Mouse (Mus musculus) megakaryocyte, adult 5-6 weeks (primary cell): ENCODE results near the gene Rnf208. TPM values are rescaled to one million over a fixed set of nuclear protein-coding genes. Genes with fewer than 3 reads are reported as not detected.

ENCODE experiments used
- total RNA-seq, 2 experiments: library from RNA; stranded (forward) in 1 of 2; stranded (reverse) in 1 of 2; fragments of 153-499, 151-499 nt in 1 of 2; fragments of 221-1000, 200-1000 nt in 1 of 2; gene quantifications; 2 replicates each; pipeline versions ENCODE4 v1.2.3 to v1.2.4; 2015 to 2017

Gene Rnf208
- total RNA-seq, 2 experiments from 2014 or later: not detected

Other genes with a start within 250 kb of the Rnf208 start
Only the 30 nearest of the 31 such genes appear.
- gene Nsmf, start 187.9 kb upstream of the Rnf208 start, total RNA-seq (2015): 6.0 and 6.9 TPM in 2 replicates
- 6.4 and 10.8 TPM in 2 replicates for gene Nsmf, start 187.9 kb upstream of the Rnf208 start, total RNA-seq (2017)
- gene Entpd8, start 162.0 kb upstream of the Rnf208 start, total RNA-seq (2015): not detected in 2 replicates
- not detected in 2 replicates for gene Entpd8, start 162.0 kb upstream of the Rnf208 start, total RNA-seq (2017)
- not detected in 2 replicates for gene Noxa1, start 147.1 kb upstream of the Rnf208 start, total RNA-seq (2015)
- gene Noxa1, start 147.1 kb upstream of the Rnf208 start, total RNA-seq (2017): not detected in 2 replicates
- 1.1 TPM in 1 of 2 replicates, not detected in the other for gene Nrarp, start 61.5 kb upstream of the Rnf208 start, total RNA-seq (2015)
- gene Nrarp, start 61.5 kb upstream of the Rnf208 start, total RNA-seq (2017): 0.22 and 0.28 TPM in 2 replicates
- gene Tor4a, start 45.4 kb upstream of the Rnf208 start, total RNA-seq (2015): 17.4 and 19.7 TPM in 2 replicates
- gene Tor4a, start 45.4 kb upstream of the Rnf208 start, total RNA-seq (2017): 25.1 and 29.6 TPM in 2 replicates
- gene Nelfb, start 30.8 kb upstream of the Rnf208 start, total RNA-seq (2015): 21.4 and 23.8 TPM in 2 replicates
- gene Nelfb, start 30.8 kb upstream of the Rnf208 start, total RNA-seq (2017): 30.1 and 36.5 TPM in 2 replicates
- not detected in 2 replicates for gene Stpg3, start 27.6 kb upstream of the Rnf208 start, total RNA-seq (2015)
- gene Stpg3, start 27.6 kb upstream of the Rnf208 start, total RNA-seq (2017): not detected in 2 replicates
- gene Fam166a, start 23.5 kb upstream of the Rnf208 start, total RNA-seq (2015): 0.20 and 0.57 TPM in 2 replicates
- gene Fam166a, start 23.5 kb upstream of the Rnf208 start, total RNA-seq (2017): not detected in 2 replicates
- 269 and 285 TPM in 2 replicates for gene Tubb4b, start 17.6 kb upstream of the Rnf208 start, total RNA-seq (2015)
- gene Tubb4b, start 17.6 kb upstream of the Rnf208 start, total RNA-seq (2017): 371 and 385 TPM in 2 replicates
- not detected in 2 replicates for gene Slc34a3, start 7.9 kb upstream of the Rnf208 start, total RNA-seq (2015)
- not detected in 2 replicates for gene Slc34a3, start 7.9 kb upstream of the Rnf208 start, total RNA-seq (2017)
- not detected in 2 replicates for gene Rnf224, start 5.5 kb upstream of the Rnf208 start, total RNA-seq (2015)
- gene Rnf224, start 5.5 kb upstream of the Rnf208 start, total RNA-seq (2017): not detected in 2 replicates
- not detected in 2 replicates for gene Cysrt1, start 197 bp downstream of the Rnf208 start, total RNA-seq (2015)
- gene Cysrt1, start 197 bp downstream of the Rnf208 start, total RNA-seq (2017): not detected in 2 replicates
- 4.7 TPM in 2 replicates for gene AL732309.1, start 4.6 kb downstream of the Rnf208 start, total RNA-seq (2015)
- 1.7 TPM in 1 of 2 replicates, not detected in the other for gene AL732309.1, start 4.6 kb downstream of the Rnf208 start, total RNA-seq (2017)
- gene Tmem203, start 13.2 kb downstream of the Rnf208 start, total RNA-seq (2015): 8.4 and 13.1 TPM in 2 replicates
- 7.4 and 10.9 TPM in 2 replicates for gene Tmem203, start 13.2 kb downstream of the Rnf208 start, total RNA-seq (2017)
- 7.5 and 10.5 TPM in 2 replicates for gene Tprn, start 20.4 kb downstream of the Rnf208 start, total RNA-seq (2015)
- gene Tprn, start 20.4 kb downstream of the Rnf208 start, total RNA-seq (2017): 5.2 and 6.0 TPM in 2 replicates
- 159 TPM in 2 replicates for gene Ssna1, start 30.2 kb downstream of the Rnf208 start, total RNA-seq (2015)
- gene Ssna1, start 30.2 kb downstream of the Rnf208 start, total RNA-seq (2017): 61.1 and 86.0 TPM in 2 replicates
- 28.9 and 40.5 TPM in 2 replicates for gene Anapc2, start 30.2 kb downstream of the Rnf208 start, total RNA-seq (2015)
- 25.1 and 32.1 TPM in 2 replicates for gene Anapc2, start 30.2 kb downstream of the Rnf208 start, total RNA-seq (2017)
- gene Tmem210, start 45.9 kb downstream of the Rnf208 start, total RNA-seq (2015): not detected in 2 replicates
- not detected in 2 replicates for gene Tmem210, start 45.9 kb downstream of the Rnf208 start, total RNA-seq (2017)
- gene Lrrc26, start 47.7 kb downstream of the Rnf208 start, total RNA-seq (2015): not detected in 2 replicates
- not detected in 2 replicates for gene Lrrc26, start 47.7 kb downstream of the Rnf208 start, total RNA-seq (2017)
- gene Grin1, start 76.9 kb downstream of the Rnf208 start, total RNA-seq (2015): not detected in 2 replicates
- not detected in 2 replicates for gene Grin1, start 76.9 kb downstream of the Rnf208 start, total RNA-seq (2017)
- 14.8 TPM in 2 replicates for gene Man1b1, start 90.1 kb downstream of the Rnf208 start, total RNA-seq (2015)
- gene Man1b1, start 90.1 kb downstream of the Rnf208 start, total RNA-seq (2017): 36.8 and 40.8 TPM in 2 replicates
- 25.1 and 30.5 TPM in 2 replicates for gene Dpp7, start 114.1 kb downstream of the Rnf208 start, total RNA-seq (2015)
- 27.8 and 50.7 TPM in 2 replicates for gene Dpp7, start 114.1 kb downstream of the Rnf208 start, total RNA-seq (2017)
- 34.4 and 36.0 TPM in 2 replicates for gene Uap1l1, start 123.4 kb downstream of the Rnf208 start, total RNA-seq (2015)
- gene Uap1l1, start 123.4 kb downstream of the Rnf208 start, total RNA-seq (2017): 11.0 and 12.6 TPM in 2 replicates
- gene Sapcd2, start 130.1 kb downstream of the Rnf208 start, total RNA-seq (2015): 4.9 and 5.5 TPM in 2 replicates
- 3.6 and 4.6 TPM in 2 replicates for gene Sapcd2, start 130.1 kb downstream of the Rnf208 start, total RNA-seq (2017)
- not detected in 2 replicates for gene Entpd2, start 153.6 kb downstream of the Rnf208 start, total RNA-seq (2015)
- gene Entpd2, start 153.6 kb downstream of the Rnf208 start, total RNA-seq (2017): not detected in 2 replicates
- gene Npdc1, start 157.1 kb downstream of the Rnf208 start, total RNA-seq (2015): not detected in 2 replicates
- not detected in 2 replicates for gene Npdc1, start 157.1 kb downstream of the Rnf208 start, total RNA-seq (2017)
- gene Fut7, start 181.0 kb downstream of the Rnf208 start, total RNA-seq (2015): 10.1 and 11.6 TPM in 2 replicates
- 20.4 and 21.5 TPM in 2 replicates for gene Fut7, start 181.0 kb downstream of the Rnf208 start, total RNA-seq (2017)
- gene Abca2, start 186.4 kb downstream of the Rnf208 start, total RNA-seq (2015): 25.5 and 33.3 TPM in 2 replicates
- gene Abca2, start 186.4 kb downstream of the Rnf208 start, total RNA-seq (2017): 12.0 and 13.0 TPM in 2 replicates
- not detected in 2 replicates for gene Clic3, start 214.6 kb downstream of the Rnf208 start, total RNA-seq (2015)
- gene Clic3, start 214.6 kb downstream of the Rnf208 start, total RNA-seq (2017): not detected in 2 replicates
- 36.3 and 36.5 TPM in 2 replicates for gene Paxx, start 218.8 kb downstream of the Rnf208 start, total RNA-seq (2015)
- 25.7 and 29.6 TPM in 2 replicates for gene Paxx, start 218.8 kb downstream of the Rnf208 start, total RNA-seq (2017)